Mouse (Mus musculus) bone marrow macrophage, adult 2 months (primary cell): ENCODE data around the gene Shld1.

ENCODE experiments used
- CTCF ChIP-seq: IDR thresholded peaks from 2 replicates; pipeline ENCODE4 v1.5.1; 2012; ENCODE audit warnings: low read depth, mild to moderate bottlenecking, low read length, moderate library complexity
- POLR2A ChIP-seq: IDR thresholded peaks from 2 replicates; pipeline ENCODE4 v1.6.1; 2012; ENCODE audit warnings: mild to moderate bottlenecking, low read depth, low read length, borderline replicate concordance

- no peak for TF ChIP-seq CTCF
- TF ChIP-seq POLR2A = no peak
Measured at GRCm38 (mm10) chr2:132689188-132689568, 2.4 kb downstream of the Shld1 start.
